Mouse (Mus musculus): ENCODE results near the gene Mei1. TPM values are rescaled to one million over a fixed set of nuclear protein-coding genes. Genes with fewer than 3 reads are reported as not detected.

Mei1 gene
- polyA plus RNA-seq (2021; fragmentation: Nextera tagmentation), result 1.9 and 2.9 TPM in 2 replicates
- long read RNA-seq, experiment 1, partial matches to known transcripts, result 9 of 27 reads
- long read RNA-seq, experiment 1, other reads (novel, unspliced or antisense), result 18 of 27 reads
- long read RNA-seq, experiment 2, partial matches to known transcripts, result 3 of 9 reads
- long read RNA-seq, experiment 2, other reads (novel, unspliced or antisense), result 6 of 9 reads

GRCm38 (mm10) chr15:82069898-82070297, at the start of gene Mei1:
Mei1 (plus strand) TSS chr15:82069996.

GRCm38 (mm10) chr15:82033762-82034161, 36.0 kb upstream of the Mei1 start, which contains the start of gene Desi1:
Desi1 (minus strand) TSS chr15:82033862.

GRCm38 (mm10) chr15:82047080-82047883, 22.5 kb upstream of the Mei1 start, which contains the start of gene Snu13:
Snu13 (minus strand) TSS chr15:82047598.

GRCm38 (mm10) chr15:82058719-82059201, 11.0 kb upstream of the Mei1 start, which contains the start of gene 4930407I10Rik:
4930407I10Rik (plus strand) TSS chr15:82059151.

GRCm38 (mm10) chr15:82127426-82128374, 57.9 kb downstream of the Mei1 start, which contains the start of gene Ccdc134:
Ccdc134 (plus strand) TSS chr15:82127922.

DNA sequence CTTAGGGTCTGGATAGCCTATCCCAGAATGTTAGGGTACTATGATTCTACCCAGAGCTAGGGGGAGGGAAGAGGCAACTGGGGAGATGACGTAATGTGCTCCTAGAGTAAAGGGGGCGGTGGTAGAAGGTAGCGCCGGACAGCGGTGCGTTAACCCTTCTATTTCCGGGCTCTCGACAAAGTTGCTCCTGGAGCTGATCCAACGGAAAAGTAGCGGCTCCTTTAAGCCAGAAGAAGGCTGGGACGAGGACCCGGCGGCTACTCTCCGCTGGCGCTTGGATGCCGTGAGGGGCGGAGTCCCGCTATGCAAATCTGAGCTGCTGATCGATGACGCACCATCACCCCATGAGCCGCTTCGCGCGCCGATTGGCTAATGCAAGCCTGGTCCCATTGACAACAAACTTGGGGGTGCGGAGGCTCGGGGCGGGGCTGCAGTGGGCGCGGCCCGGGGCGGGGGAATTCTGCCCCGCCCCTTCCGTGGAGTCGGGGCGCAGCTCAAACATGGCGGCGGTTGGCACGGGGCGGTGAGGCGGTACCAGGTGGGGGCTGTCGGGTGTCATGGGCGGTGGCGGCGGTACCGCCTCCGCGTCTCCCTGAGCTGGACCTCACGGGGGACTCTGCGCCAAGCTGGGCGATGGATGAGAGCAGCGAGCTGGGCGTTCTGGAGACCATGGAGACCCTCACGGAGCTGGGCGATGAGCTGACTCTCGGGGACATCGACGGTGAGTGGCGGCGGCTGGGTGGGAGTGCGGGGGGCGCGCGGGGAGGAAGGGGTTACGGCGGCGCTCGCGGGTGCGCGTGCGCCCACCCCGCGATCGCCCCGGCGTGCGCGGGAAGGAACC, 77.2 kb downstream of the Mei1 start, which contains the start of gene Srebf2:
TSS of gene Srebf2 (plus strand) at position 412 of the 841 bp plus-strand sequence.

Other genes with a start within 250 kb of the Mei1 start
- gene Tob2, start 211.2 kb upstream of the Mei1 start, polyA plus RNA-seq (2021; fragmentation: Nextera tagmentation), result 8.2 and 9.3 TPM in 2 replicates
- 63.8 and 65.3 TPM in 2 replicates for gene Phf5a, start 198.1 kb upstream of the Mei1 start, polyA plus RNA-seq (2021; fragmentation: Nextera tagmentation)
- 270 and 354 TPM in 2 replicates for gene Aco2, start 197.7 kb upstream of the Mei1 start, polyA plus RNA-seq (2021; fragmentation: Nextera tagmentation)
- gene Polr3h, start 143.8 kb upstream of the Mei1 start, polyA plus RNA-seq (2021; fragmentation: Nextera tagmentation), result 185 and 213 TPM in 2 replicates
- gene Csdc2, start 133.2 kb upstream of the Mei1 start, polyA plus RNA-seq (2021; fragmentation: Nextera tagmentation), result 51.2 and 99.5 TPM in 2 replicates
- 488 and 565 TPM in 2 replicates for gene Pmm1, start 109.1 kb upstream of the Mei1 start, polyA plus RNA-seq (2021; fragmentation: Nextera tagmentation)
- not detected in 2 replicates for gene 1700029P11Rik, start 89.5 kb upstream of the Mei1 start, polyA plus RNA-seq (2021; fragmentation: Nextera tagmentation)
- gene Xrcc6, start 82.2 kb upstream of the Mei1 start, polyA plus RNA-seq (2021; fragmentation: Nextera tagmentation), result 13.0 and 15.6 TPM in 2 replicates
- gene Desi1, start 36.1 kb upstream of the Mei1 start, polyA plus RNA-seq (2021; fragmentation: Nextera tagmentation), result 48.9 and 88.1 TPM in 2 replicates
- 245 and 274 TPM in 2 replicates for gene Snu13, start 22.4 kb upstream of the Mei1 start, polyA plus RNA-seq (2021; fragmentation: Nextera tagmentation)
- gene 4930407I10Rik, start 10.8 kb upstream of the Mei1 start, polyA plus RNA-seq (2021; fragmentation: Nextera tagmentation), result not detected in 2 replicates
- 6.2 and 6.4 TPM in 2 replicates for gene Ccdc134, start 57.9 kb downstream of the Mei1 start, polyA plus RNA-seq (2021; fragmentation: Nextera tagmentation)
- gene Srebf2, start 77.2 kb downstream of the Mei1 start, polyA plus RNA-seq (2021; fragmentation: Nextera tagmentation), result 57.0 and 87.6 TPM in 2 replicates
- 0.93 and 1.9 TPM in 2 replicates for gene Shisa8, start 142.8 kb downstream of the Mei1 start, polyA plus RNA-seq (2021; fragmentation: Nextera tagmentation)
- gene Tnfrsf13c, start 154.4 kb downstream of the Mei1 start, polyA plus RNA-seq (2021; fragmentation: Nextera tagmentation), result 0.23 TPM in 2 replicates
- gene Cenpm, start 174.8 kb downstream of the Mei1 start, polyA plus RNA-seq (2021; fragmentation: Nextera tagmentation), result 13.8 and 14.9 TPM in 2 replicates
- 24.0 and 32.9 TPM in 2 replicates for gene 1500009C09Rik, start 182.4 kb downstream of the Mei1 start, polyA plus RNA-seq (2021; fragmentation: Nextera tagmentation)
- 85.5 and 117 TPM in 2 replicates for gene Sept3, start 204.9 kb downstream of the Mei1 start, polyA plus RNA-seq (2021; fragmentation: Nextera tagmentation)
- not detected in 2 replicates for gene Wbp2nl, start 229.0 kb downstream of the Mei1 start, polyA plus RNA-seq (2021; fragmentation: Nextera tagmentation)

Data from left cerebral cortex, adult 6 months (tissue).